Mouse (Mus musculus) adrenal gland, postnatal 10 days (tissue): ENCODE measurements around the gene Mrrf. TPM values are rescaled to one million over a fixed set of nuclear protein-coding genes. Genes with fewer than 3 reads are reported as not detected.

Experiments used
- DNase-seq: peaks from one replicate; pipeline ENCODE4 v3.0.0; 2021; ENCODE audit warnings: mixed read lengths
- long read RNA-seq, 2 experiments: library from polyadenylated mRNA; stranded (forward); transcript quantifications; one replicate each; pipeline ENCODE4 v2.0.0; 2021
- total RNA-seq, 2 experiments: library from RNA; stranded (reverse); gene quantifications; 2 replicates each; pipeline ENCODE4 v1.2.3; 2021

The Mrrf gene
- total RNA-seq, result 10 to 100 TPM; 21.4 to 25.7 TPM
- long read RNA-seq, experiment 1, transcript Mrrf-201 (7 exons, 2,623 nt), result major isoform, 35 of 47 reads
- long read RNA-seq, experiment 1, partial matches to known transcripts, result 2 of 47 reads
- long read RNA-seq, experiment 1, other reads (novel, unspliced or antisense), result 10 of 47 reads
- long read RNA-seq, experiment 2, transcript Mrrf-201 (7 exons, 2,623 nt), result major isoform, 22 of 28 reads
- long read RNA-seq, experiment 2, partial matches to known transcripts, result 0 of 28 reads
- long read RNA-seq, experiment 2, other reads (novel, unspliced or antisense), result 6 of 28 reads

DNA sequence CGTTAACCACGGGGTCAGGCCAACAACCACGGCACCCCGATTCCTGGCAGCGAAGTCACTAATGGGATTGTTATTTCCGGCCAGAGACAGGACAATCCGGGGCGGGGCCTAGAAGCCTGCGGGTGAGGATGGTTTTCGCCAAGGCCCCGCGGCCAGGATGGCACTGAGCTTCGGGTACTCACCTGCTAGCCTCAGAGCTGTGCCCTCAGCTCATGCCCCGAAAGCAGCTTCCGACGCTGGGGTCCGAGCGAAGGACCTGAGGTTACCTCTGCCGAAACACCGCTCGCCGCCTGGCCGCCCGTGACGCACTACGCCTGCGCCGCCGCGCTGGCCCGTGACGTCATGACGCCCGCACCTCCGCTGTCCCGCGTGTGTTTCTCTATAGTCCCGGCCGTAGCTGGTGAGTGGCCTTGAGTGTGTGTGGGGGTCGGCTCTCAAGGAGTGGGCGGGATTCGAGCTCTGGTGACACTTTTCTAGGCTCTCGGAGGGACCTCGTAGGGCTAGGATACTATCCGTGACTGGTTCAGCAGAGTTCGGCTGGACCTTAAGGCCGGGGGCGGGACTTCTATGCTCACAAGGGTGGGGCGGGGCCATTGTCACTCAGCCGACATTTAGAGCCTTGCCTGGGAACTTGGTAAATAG is at the start of gene Mrrf, which contains the start of gene Rbm18:
Gene Mrrf, plus strand, starts transcription at position 90 of the 642 bp plus-strand sequence.
Gene Rbm18, minus strand, starts transcription at position 474 of the 642 bp plus-strand sequence.
- DNase-seq, result peak; percentile 95

DNA sequence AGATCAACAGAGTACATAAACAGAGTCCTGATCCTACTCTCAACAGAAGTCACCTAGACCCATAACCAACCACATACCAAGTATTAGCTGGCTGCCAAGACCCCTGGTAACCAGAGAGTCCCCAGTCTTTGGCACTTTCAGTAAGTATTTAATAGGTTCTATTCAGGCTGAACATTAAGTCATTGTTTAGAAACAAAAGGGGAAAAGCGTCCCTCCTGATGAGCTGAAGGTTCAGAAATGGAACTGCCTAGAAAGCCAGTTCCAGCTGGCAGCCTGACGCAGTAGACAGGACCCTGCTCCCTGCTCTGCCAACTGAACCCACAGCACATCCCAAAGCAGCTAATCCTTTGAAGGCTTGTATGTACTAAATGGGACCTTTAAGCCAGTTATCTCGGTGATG is 47.0 kb upstream of the Mrrf start:
- DNase-seq, result no peak

DNA sequence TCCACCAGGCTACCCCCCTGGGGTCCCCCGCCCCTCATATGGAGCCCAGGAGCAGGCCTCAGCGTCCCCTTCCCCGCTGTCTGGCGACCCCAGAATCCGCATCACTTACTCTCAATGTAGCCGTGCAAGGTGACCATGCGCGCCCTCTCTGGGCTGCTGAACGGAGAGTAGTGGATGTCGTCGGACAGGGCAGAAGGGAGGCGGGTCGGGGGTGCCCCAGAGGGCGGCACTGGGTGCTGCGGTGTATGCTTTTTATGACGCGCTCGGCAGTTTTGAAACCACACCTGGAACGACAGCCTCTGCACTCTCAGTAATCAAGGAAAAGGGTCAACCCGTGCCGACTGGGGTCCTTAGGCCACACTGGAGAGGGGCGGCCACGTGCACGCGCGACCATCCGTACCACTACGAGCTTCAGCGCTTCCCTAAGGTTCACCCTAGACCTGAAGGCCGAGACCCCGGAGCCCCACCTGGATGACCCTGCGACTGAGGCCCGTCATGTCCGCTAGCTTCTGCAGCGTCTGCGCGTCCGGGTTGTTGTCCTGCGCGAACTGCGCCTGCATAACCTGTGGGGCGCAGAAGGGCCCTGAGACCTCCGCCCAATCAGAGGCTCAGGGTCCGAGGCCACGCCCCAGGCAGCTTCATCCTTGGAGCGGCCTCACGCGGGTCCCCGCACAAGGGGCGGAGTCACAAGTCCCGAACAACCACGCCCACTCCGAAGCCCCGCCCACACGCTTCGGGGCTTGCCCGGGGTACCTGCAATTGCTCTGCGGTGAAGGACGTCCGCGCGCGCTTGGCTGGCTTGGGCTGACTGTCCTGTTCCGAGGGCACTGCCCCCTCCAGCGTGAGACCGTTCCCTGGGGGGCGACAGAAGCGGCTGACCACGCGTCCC is 45.1 kb upstream of the Mrrf start:
- DNase-seq, result peak; percentile 77

DNA sequence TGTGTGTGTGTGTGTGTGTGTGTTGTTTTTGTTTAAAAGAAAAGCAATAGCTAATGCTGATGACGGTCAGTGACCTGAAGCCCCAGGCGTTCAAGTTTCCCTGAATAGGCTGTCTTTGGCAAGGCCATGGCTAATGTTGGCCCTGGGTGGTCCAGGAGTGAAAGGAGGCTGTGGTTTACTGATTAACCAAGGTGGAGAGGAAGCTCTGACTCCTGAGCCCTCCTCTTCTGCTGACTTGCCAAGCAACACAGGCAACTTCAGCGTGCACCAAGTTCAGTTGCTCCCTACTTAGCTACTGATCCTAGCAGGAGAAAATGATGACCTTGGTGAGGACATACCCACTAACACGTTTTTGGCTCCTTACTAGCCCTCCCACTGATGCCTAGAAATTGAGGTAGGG is 43.4 kb upstream of the Mrrf start:
- DNase-seq, result no peak

DNA sequence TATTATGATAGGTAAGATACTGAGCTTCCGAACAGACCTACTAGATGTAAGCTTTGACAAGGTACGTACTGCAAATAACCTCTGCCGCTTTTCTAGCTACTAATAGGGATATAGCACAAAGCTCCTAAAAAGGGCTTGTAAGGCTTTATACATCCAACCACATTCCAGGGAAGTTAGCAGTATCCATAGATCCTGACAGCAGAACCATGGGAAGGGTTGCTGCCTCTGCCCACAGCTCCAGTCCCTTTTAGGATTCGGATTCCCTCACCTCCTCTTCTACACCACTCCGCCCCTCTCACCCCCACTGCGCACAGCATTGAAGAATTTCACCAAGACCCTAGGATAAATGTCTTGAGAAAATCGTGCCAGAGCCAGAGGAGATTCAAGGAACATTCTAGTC is 42.9 kb upstream of the Mrrf start:
- DNase-seq, result no peak

DNA sequence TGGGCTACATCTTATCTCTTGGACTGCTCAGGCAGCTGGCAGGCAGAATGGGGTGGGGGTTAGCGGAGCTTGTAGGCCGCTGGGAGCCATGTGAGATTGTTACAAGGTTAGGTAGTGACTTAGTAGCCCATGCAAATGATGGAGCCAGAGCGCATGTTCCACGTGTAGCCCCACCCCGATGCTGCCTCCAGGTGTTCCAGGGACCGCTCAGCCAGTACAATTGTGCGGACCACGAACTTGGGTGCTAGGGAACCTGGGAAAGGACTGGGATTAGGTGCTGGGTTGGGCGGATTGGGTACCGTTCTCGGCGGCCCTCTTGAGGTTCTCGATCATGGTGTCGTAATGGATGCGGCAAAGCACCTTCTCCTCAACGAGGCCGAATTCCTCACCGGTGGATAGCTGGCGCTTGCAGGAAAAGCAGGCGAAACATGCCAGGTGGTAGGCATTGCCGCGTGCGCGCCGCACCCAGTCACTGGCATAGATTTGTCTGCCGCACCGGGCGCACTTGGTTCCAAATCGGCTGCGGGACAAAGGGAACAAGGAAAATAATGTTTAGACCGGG is 42.2 kb upstream of the Mrrf start:
- no peak for DNase-seq

DNA sequence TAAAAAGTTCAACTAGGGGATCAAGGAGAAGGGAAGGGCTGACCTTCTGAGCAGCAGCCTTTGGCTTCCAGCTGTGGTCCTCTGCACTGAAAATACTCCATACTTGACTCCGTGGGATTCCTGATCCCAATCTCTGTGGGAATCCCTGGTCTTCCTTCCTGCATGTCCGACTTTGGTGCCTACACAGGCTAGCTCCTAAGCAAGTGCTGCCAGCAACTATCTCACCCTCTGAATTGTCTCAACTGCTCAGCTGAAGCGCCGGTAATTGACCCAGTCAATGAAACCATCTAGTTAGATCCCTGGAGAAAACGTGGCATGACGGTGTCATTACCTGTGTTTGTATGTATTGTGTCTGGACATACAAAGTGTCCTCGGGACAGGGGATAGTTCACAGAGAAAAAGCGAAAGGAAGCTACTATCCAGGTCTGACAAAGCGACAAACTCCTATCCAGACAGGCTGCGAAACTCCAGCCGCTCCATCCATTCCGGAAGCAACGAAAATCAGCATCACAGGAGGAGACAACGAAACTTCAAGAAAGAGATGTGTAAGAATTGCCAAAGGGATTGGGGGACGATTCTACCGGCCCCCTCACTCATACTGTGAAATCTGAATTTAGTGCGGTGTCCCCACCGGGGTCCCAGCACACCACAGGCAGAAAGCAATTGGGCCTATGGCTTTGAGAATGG is 38.9 kb upstream of the Mrrf start:
- DNase-seq, result no peak

DNA sequence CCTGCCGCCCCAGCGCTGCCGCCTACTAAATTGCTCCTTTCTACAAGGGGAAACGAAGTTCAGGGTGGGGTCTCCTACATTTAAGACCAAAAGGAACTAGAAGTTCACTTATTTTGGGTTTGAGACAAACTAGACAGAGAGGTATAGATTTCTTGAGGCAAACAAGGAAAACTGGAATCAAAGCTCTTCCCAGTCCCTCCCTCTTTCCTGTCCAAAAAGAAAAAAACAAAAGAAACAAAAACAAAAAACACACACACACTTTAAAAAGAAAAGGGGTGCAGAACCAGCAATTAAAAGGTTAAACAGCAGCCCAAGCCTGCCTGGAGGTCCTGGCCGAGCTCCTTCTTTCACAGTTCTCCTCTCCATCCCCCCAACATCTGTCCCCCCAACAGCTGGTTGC is 38.2 kb upstream of the Mrrf start:
- no peak for DNase-seq

DNA sequence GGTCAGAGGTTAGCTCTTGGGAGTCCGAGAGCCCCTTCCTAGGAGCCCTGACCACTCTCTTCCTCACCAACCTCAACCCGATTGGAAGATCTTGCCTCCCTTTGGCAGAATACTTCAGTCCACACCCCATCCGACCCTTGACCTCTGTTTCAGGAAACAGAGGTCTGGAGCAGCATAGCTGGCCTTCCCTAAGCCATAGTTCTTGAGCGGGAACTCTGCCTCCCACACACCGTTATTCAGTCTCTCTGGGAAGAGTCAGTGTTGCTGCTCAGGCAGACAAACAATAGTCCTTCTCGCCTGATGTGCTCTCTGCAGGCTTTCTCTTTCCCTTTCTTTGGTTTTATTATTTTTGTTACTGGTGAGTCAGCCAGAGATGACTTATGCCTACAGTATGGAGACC is 36.5 kb upstream of the Mrrf start:
- no peak for DNase-seq

DNA sequence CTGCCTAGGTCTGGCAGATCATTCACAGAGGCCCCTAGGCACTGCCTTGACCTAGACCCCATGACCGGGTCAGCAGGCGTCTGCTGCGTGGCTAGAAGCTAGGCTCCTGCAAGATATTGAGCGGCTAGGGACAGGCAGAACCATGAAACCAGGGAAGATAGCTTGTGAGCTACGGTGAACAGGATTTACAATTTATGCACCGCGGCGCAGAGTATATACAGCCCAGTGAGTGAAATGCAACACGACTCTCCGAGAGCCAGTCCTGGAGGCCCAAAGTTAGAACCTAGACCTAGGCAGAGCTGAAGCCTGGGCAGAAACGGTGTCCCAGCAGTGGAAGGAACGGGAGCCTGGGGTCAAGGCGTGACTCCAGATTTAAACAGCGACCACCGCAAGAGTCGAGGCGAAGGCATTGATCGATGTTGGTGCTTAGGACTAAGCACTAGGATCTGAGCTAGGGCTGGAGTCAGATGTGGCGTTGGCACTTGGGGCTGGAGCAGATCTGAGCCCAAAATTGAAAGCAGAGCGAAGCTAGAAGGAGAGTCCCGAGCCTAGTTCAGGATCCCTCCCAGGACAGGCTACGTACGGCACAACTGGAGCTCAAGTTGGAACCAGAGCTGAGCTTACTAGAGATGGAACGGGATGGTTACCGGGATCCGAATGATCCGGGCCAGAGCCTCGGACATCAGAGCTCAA is 34.2 kb upstream of the Mrrf start:
- DNase-seq, result no peak

DNA sequence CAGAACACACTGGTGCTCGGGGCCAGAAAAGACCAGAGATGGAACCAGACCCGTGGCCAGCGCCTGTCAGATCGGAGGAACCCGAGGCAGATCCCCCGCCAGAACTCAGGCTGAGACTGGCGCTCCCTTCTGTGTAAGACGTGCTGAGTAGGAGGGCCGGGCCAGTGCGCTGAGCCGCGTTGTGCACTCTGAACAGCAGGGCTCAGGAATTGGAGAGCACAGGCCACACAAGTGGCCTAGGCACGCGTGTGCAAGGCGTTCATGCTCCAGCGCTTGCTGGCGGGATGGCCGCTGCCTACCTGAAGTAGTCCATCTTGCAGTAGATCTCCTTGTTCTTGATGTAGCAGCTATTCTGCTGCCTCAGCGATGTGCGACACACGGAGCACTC is 33.6 kb upstream of the Mrrf start:
- peak; percentile 22 for DNase-seq

DNA sequence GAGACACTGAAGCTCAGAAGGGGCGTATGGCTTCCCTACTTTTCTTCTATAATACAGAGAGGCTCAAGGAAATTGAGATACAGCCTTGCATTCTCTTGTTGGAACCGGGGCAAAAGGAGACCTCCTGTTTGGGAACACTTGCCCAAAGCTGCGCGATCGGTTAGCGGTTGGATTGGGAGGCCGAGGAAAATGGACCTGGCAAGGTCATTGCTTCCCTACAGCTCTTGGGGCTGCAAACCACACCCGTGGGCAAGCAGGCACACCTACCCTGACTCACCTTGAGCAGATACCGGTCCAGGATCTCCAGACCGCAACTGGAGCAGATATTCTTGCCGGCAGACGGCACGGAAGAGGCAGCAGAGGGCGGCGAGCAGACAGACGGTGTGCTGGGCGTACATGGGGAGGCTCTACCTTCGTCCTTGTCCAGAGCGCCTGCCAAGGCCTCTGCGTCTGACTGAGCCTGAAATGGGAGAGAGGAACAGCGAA is 33.1 kb upstream of the Mrrf start:
- DNase-seq, result peak; percentile 16

DNA sequence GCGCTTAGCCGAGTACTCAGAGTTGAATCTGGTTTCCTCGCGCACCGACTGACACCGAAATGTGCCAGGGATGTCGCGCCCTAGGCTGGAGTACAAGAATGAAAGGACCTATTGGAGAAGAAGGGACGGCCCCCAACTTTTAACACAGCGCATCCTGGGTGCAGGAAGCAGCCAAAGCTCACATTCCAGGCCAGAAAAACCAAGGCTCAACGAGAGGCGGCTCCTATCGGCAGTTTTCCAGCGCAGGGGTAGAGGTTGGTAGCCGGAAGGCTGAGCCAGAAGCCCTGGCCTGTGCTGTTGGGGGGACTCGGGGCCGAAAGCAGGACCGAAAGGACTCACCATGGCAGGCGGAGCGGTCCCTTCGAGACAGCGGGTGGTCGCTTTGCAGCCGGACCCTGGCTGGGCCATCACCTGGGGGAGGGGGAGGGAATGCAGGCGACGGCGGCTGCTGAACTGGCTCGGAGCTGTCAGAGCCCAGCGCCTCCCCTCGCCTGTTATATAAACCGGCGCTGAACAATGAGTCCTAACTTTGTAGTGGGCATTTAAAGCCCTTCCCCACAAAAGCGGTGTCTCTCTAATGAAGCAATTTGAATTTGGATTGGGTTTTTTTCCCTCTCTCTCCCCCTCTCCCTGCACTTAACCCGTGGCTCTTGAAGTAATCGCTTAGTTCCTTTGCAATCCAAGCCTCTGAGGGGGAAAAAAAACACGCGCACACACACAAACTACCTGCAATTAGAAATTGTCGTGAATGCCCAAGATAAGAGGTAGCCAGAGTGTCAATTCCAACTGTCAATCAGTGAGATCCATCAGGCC is 32.4 kb upstream of the Mrrf start:
- DNase-seq, result peak; percentile 25

DNA sequence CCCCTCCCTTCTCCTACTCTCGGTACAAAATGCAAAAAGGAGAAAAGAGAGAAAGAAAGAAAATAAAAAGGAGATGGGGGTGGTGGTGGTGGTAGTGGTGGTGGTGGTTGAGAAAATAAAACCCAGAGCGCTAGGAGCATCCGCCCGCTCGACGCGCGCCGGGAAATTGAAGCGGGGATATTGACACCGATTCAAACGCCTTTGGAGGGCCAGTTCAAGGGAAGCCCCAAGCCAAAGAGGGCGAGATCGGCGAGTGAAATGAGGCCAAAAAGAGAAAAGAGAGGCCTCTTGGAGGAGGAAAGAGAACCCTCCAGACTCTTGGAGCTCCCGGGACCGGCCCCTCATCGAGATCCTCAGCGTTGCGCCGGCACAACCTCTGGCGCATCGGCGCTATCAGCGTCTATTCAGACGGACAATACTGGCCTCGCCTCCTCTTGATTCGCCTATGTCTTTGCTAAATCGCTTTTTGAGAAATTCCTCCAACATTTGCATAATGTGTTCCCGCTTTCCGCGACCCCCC is 31.7 kb upstream of the Mrrf start:
- peak; percentile 34 for DNase-seq

DNA sequence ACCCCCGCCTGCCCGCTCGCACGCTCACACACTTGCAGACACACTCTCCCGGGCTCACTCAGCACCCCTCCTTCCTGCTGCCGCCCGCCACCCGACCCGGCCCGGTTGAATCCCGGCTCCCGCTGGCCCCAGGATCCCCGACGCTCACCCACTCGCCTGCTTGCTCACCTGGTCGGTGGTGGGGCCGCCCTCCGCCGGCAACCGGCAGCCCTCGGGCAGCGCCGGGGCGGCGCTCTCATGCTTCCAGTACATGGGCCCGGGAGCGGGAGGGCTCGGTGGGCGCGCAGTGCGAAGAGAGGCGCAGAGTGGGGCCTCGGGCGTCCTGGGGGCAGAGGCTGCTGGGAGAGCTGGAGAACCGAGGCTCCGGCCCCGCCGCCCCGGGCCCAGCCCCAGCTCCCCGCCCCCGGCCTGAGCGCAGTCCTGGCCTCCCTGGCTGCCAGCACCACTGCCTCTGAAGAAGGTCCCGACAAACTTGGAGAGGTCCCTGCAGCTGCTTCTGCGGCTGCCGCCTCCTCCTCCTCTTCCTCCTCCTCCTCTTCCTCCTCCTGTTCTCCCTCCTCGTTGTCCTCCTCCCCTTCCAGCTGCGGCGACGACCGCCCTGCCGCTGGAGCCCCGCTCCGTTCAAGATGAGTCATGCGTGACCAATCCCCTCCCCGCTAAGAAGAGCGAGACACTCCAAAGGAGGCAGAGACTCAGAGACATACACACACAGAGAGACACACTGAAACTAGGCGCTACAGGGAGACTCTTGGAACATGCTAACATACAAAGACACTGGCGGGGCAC is 31.0 kb upstream of the Mrrf start, which contains the start of gene Lhx6:
Gene Lhx6, minus strand, starts transcription at position 453 of the 786 bp plus-strand sequence.
- DNase-seq, result peak; percentile 29

DNA sequence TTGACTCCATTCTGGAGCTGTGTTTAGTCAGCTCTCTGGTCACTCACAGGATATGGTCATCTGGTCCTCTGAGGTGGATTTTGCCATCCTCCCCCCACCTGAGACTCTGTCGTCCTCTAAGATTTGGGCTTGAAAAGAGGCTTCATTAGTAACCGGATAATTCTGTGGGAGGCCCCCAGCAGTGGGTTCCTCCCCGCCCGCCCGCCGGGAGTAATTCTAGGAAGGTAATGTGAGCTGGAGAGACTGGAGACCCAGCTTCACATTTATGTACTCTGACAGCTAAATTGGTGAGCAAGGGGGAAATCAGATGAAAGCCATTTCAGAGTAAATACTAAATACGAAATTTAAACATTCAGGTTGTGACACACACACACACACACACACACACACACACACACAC is 27.6 kb upstream of the Mrrf start:
- no peak for DNase-seq

DNA sequence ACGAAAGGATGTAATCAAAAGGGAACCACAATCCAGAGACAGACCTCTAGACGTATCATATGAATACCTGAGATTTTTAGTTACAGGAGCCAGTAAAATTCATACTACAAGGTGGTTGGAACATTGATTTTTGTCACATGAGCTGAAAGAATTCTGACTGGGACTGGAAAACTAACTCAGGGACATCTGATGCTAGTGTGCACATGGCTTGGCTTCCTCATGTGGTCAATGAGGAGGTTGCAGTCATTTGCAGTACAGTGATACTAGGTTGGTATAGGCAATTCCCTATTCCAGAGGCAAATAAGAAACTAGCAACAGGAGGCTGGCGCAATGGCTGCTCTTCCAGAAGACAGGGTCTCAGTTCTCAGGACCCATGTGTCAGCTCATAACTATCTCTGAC is 23.6 kb upstream of the Mrrf start:
- no peak for DNase-seq

DNA sequence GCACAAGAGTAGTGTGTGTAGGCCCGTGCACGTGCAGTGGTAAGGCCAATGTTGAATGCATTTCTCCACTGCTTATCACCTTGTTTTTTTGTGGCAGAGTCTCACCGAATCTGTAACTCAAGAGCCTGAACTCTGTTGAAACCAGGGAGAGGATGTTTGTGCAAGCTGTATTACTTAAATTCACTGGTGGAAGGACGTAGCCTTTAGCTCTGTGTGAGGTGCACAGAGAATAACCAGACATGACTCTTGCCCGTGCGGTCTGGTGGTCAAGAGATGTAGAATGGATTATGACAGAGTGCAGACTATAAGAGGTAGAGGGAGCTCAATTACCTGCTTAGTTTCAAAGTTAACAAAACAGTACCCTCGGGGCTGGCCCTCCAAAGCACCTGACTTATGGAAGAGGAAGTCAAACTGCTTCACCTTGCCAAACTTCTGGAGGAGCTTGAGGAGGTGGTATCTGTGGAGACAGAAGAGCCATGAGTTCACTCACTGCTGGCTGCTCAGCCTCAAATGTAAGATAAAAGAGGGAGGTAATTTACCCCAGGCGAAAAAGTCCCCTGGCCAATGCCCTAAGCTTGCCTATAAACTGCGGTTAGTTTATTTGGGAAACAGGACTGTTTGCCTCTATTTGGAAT is 9.3 kb upstream of the Mrrf start:
- no peak for DNase-seq

DNA sequence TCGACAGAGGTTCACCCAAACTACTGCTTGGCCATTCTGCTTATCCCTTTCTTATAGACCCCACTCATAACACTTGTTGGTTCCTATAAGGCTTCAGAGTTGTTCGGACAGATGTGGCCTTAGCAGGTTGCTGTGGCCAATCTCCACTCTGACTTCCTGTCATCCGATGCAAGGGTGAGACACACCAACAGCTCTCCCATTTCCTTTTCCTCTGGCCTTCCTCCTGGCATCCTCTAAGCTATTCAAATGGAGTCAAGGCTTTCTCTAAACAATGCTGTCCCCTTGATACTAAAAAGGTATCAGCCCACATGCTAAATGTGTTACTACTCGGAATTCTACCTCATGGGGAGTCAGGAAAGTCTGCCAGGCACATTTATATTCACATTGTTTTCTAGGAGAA is 8.2 kb upstream of the Mrrf start:
- DNase-seq, result no peak
